Mouse (Mus musculus) G1E (cell line): ENCODE measurements at regions not wholly inside any gene's neighbourhood (a gene's known extent, or its start where the extent isn't known, plus 50 kb on each side); places are given as distances from the start of the nearest gene placed in this dataset.
A peak's percentile ranks its signal among the peaks of the same experiment; 100 is the strongest.
"Not testable (repeated sequence)": the region's sequence is repeated elsewhere in the genome, so short reads cannot be mapped to it uniquely, and the experiment has no call there.

ENCODE experiments used
- ATAC-seq: 2 replicates; pipeline ENCODE4 v1.8.0; 2016; ENCODE audit warnings: mild to moderate bottlenecking; ENCODE audit not compliant: insufficient number of reproducible peaks, poor library complexity, low FRiP score, severe bottlenecking; ENCODE audit errors: extremely low read depth
- DNase-seq: peaks from one replicate; pipeline ENCODE4 v3.0.0; 2012; ENCODE audit warnings: low spot score
- H3K27me3 ChIP-seq: 2 replicates; pipeline ENCODE4 v1.6.1; 2012; ENCODE audit warnings: mild to moderate bottlenecking, low read length, inconsistent platforms; ENCODE audit not compliant: insufficient read depth
- H3K36me3 ChIP-seq: replicated peaks from 2 replicates; pipeline ENCODE3; 2012; ENCODE audit warnings: mild to moderate bottlenecking, inconsistent platforms
- H3K4me1 ChIP-seq: 2 replicates; pipeline ENCODE4 v1.6.1; 2012; ENCODE audit warnings: low read depth, low read length, inconsistent platforms, mixed read lengths; ENCODE audit not compliant: insufficient read depth
- H3K4me3 ChIP-seq: 2 replicates; pipeline ENCODE4 v1.5.1; 2012; ENCODE audit warnings: low read depth, mild to moderate bottlenecking, inconsistent platforms, low read length, moderate library complexity, mixed read lengths
- H3K9me3 ChIP-seq: replicated peaks from 2 replicates; pipeline ENCODE4 v1.6.1; 2012; ENCODE audit warnings: inconsistent platforms
- CTCF ChIP-seq: IDR thresholded peaks from 2 replicates; pipeline ENCODE4 v1.5.1; 2012; ENCODE audit warnings: low read depth, low read length, inconsistent platforms, mixed read lengths
- GATA1 ChIP-seq: IDR thresholded peaks from 2 replicates; pipeline ENCODE4 v1.6.1; 2012; ENCODE audit warnings: borderline replicate concordance, low read length, inconsistent platforms, mixed read lengths
- GATA2 ChIP-seq: IDR thresholded peaks from 2 replicates; pipeline ENCODE4 v1.6.1; 2012; ENCODE audit warnings: low read depth, low read length, inconsistent platforms, borderline replicate concordance
- POLR2AphosphoS5 ChIP-seq: IDR thresholded peaks from 2 replicates; pipeline ENCODE4 v1.6.1; 2012; ENCODE audit warnings: low read depth, low read length, inconsistent platforms; ENCODE audit not compliant: insufficient replicate concordance
- TAL1 ChIP-seq: conservative IDR thresholded peaks from 2 replicates; pipeline ENCODE4 v1.6.1; 2012; ENCODE audit warnings: low read depth, low read length, inconsistent platforms, mixed read lengths

DNA sequence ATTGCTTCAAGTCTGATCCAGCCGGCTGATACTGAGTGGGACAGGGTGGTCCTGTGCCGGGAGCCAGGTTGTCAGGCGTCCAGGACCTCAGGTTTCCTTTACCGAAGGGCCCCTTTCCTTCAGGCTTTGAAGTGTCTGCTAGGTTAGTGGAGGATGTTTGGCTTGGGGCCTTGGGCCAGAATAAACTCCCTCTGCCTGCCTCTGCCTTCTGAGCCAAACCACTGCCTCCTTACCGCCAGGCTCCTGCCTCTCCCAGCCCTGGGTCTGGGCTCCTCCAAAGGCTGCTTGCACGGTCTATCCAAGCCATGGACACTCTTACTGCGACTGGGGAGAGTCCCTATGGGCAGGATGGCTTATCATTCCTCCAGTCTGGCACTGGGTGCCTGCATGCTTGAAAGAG, 62.3 kb upstream of the Col1a1 start:
- Histone ChIP-seq H3K27me3 (peaks cover 10% of the 10 kb centered on the region; the same call in 1 of the 2 replicates), H3K4me3 (no peak overlapping the region), H3K4me1 (no peaks in the 10 kb centered on the region), H3K9me3 (no peaks in the 10 kb centered on the region), H3K36me3 (no peaks in the 10 kb centered on the region)
- DNase-seq (no peak), ATAC-seq (no peak)
- TF ChIP-seq TAL1 (no peak), GATA2 (no peak), CTCF (no peak), POLR2AphosphoS5 (no peak), GATA1 (no peak)

GRCm38 (mm10) chr11:94872921-94873320, 63.1 kb upstream of the Col1a1 start:
- no peak overlapping the region for H3K4me3 ChIP-seq
- no peak for ATAC-seq
- H3K4me1 ChIP-seq: no peaks in the 10 kb centered on the region
- no peaks in the 10 kb centered on the region for H3K9me3 ChIP-seq
- TF ChIP-seq GATA2: no peak
- TF ChIP-seq GATA1: no peak
- TF ChIP-seq CTCF: no peak
- TF ChIP-seq POLR2AphosphoS5: no peak
- DNase-seq: no peak
- no peaks in the 10 kb centered on the region for H3K36me3 ChIP-seq
- H3K27me3 ChIP-seq: peaks cover 10% of the 10 kb centered on the region; the same call in 1 of the 2 replicates

- ATAC-seq: no peak
- TF ChIP-seq GATA1 (no peak), CTCF (peak; percentile 27; the same call in 1 of the 2 replicates)
- no peak for DNase-seq
- no peaks in the 10 kb centered on the region for H3K36me3 ChIP-seq
- no peaks in the 10 kb centered on the region for H3K4me1 ChIP-seq
- peaks cover 10% of the 10 kb centered on the region; the same call in 1 of the 2 replicates for H3K27me3 ChIP-seq
- H3K4me3 ChIP-seq: no peak overlapping the region
- H3K9me3 ChIP-seq: no peaks in the 10 kb centered on the region
Observed at GRCm38 (mm10) chr11:94870341-94870740, 65.7 kb upstream of the Col1a1 start.

DNA sequence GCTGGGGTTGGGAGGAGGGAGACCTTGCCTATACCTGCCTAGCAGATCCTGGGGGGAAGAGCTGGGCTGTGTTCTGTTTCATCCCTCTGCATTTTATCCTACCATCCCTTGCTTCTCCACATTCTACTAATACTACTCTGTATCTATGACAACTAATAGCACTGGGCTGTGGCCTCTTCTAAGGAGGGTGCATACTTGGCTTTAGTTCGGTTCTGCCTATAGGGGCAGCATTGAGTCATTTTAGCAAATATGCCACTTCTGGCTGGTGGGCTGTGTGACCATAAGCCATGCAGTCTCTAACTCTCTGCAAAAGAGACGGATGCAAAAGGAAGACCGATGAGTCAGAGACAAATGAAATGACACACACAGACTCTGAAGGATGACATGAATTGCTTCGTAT, 66.2 kb upstream of the Col1a1 start:
- not testable (repeated sequence) for H3K27me3 ChIP-seq, ATAC-seq, H3K36me3 ChIP-seq

GRCm38 (mm10) chr11:94866176-94866967, 69.7 kb upstream of the Col1a1 start:
- ATAC-seq: no peak; the same call in 1 of the 2 replicates
- no peak overlapping the region for H3K4me3 ChIP-seq
- no peaks in the 10 kb centered on the region for H3K9me3 ChIP-seq
- H3K4me1 ChIP-seq: no peaks in the 10 kb centered on the region
- TF ChIP-seq GATA2 (no peak), CTCF (peak; percentile 52; the same call in 1 of the 2 replicates)
- DNase-seq: peak; percentile 36
- H3K36me3 ChIP-seq: no peaks in the 10 kb centered on the region
- H3K27me3 ChIP-seq: no peaks in the 10 kb centered on the region

More for the DNA sequence above, 66.2 kb upstream of the Col1a1 start:
- not testable (repeated sequence) for DNase-seq, H3K4me3 ChIP-seq, H3K4me1 ChIP-seq, H3K9me3 ChIP-seq

DNA sequence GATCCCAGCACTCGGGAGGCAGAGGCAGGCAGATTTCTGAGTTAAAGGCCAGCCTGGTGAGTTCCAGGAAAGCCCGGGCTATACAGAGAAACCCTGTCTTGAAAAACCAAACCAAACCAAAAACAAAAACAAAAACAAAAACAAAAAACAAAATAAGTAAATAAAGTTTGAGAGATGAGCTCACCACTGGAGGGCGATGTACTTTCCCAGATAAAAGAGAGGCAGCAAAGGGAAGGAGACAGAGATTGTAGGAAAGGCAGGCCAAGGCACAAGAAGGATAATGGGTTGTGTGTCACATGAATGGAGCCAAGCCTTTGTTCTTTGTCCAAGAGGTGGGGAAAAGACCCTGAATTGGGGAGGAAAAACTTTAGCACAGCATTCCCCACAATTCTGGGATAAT, 67.6 kb upstream of the Tmem92 start:
- Histone ChIP-seq H3K4me3 (no peak overlapping the region), H3K4me1 (no peaks in the 10 kb centered on the region; the same call in 1 of the 2 replicates), H3K36me3 (no peaks in the 10 kb centered on the region), H3K9me3 (no peaks in the 10 kb centered on the region), H3K27me3 (no peaks in the 10 kb centered on the region)
- ATAC-seq (no peak), DNase-seq (no peak)
- TF ChIP-seq GATA1 (no peak), TAL1 (no peak), POLR2AphosphoS5 (no peak), CTCF (no peak), GATA2 (no peak)

DNA sequence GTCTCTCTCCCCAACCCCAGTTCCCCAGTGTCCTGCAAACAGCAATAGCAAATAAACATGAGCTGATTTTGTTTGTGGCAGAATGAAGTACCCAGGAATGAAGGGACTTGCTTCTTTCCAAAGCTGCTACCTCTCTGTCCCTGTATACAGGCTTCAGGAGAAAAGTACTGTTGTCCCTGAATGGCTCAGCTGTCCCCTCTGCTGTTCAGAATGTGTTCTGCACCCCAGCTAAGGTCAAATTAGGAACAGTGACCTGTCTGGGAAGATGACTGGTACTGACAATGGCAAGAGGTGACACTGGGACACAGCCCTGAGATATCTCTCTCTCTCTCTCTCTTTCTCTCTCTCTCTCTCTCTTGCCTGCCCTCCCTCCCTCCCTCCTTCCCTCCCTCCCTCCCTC, 56.6 kb upstream of the Tmem92 start:
- TF ChIP-seq TAL1 (no peak), POLR2AphosphoS5 (no peak), GATA1 (no peak), GATA2 (no peak), CTCF (no peak)
- Histone ChIP-seq H3K27me3 (peaks cover 5% of the 10 kb centered on the region), H3K4me1 (no peaks in the 10 kb centered on the region), H3K4me3 (no peak overlapping the region), H3K36me3 (no peaks in the 10 kb centered on the region), H3K9me3 (no peaks in the 10 kb centered on the region)
- no peak for DNase-seq
- no peak for ATAC-seq
